Mouse (Mus musculus) CH12.LX (cell line): Measurements from ENCODE around the gene Scrn1.

Experiments used
- CTCF ChIP-seq, 2 experiments: IDR thresholded peaks in 1 of 2; conservative IDR thresholded peaks in 1 of 2; 2 replicates each; pipeline ENCODE4 v1.5.1; 2011 to 2012; ENCODE audit warnings: low read depth in 2 of 2, low read length in 2 of 2, improper control_type of control experiment in 1 of 2, inconsistent platforms in 1 of 2, mild to moderate bottlenecking in 1 of 2, moderate library complexity in 1 of 2
- EP300 ChIP-seq: IDR thresholded peaks from 2 replicates; pipeline ENCODE4 v1.6.1; 2011; ENCODE audit warnings: low read length, improper control_type of control experiment
- MAZ ChIP-seq: IDR thresholded peaks from 2 replicates; pipeline ENCODE4 v1.6.1; 2012; ENCODE audit warnings: low read depth, mild to moderate bottlenecking, inconsistent platforms, low read length, improper control_type of control experiment, moderate library complexity
- MXI1 ChIP-seq: IDR thresholded peaks from 2 replicates; pipeline ENCODE4 v1.6.1; 2011; ENCODE audit warnings: mild to moderate bottlenecking, low read depth, low read length, improper control_type of control experiment
- POLR2A ChIP-seq: IDR thresholded peaks from 2 replicates; pipeline ENCODE4 v1.6.1; 2011; ENCODE audit warnings: low read depth, mild to moderate bottlenecking, improper control_type of control experiment, low read length
- POLR2AphosphoS2 ChIP-seq: IDR thresholded peaks from 2 replicates; pipeline ENCODE4 v1.6.1; 2011; ENCODE audit warnings: low read depth, low read length, improper control_type of control experiment

- TF ChIP-seq POLR2A (no peak), MXI1 (no peak), EP300 (peak; percentile 60; the same call in 1 of the 2 replicates), CTCF (conservative IDR thresholded peaks at IDR 0.05 in 1 of 2, IDR thresholded peaks at IDR 0.05 in 1 of 2; ENCODE audit: low read depth in 2 of 2, low read length in 2 of 2) (no peak), MAZ (no peak), POLR2AphosphoS2 (no peak)
Observed at GRCm38 (mm10) chr6:54537053-54537452, 29.2 kb downstream of the Scrn1 start.
